ENCODE assay signal across 8 mouse cellular contexts in genomic region chr8:46470091-46470791, GRCm38 (mm10). TPM values are rescaled to one million over a fixed set of nuclear protein-coding genes. Genes with fewer than 3 reads are reported as not detected.
DNase-seq lines count a peak whose midpoint lies in the region; ATAC-seq and TF ChIP-seq lines count a peak whose summit lies in the region.

No protein-coding gene starts in this region.

- intact Hi-C loops in gastrocnemius, adult 2 months (cut with DNase I), result loop anchor here (2.0 to 10.0 kb wide), 4 partner anchors 42 to 225 kb away; no protein-coding TSS in a partner anchor
- intact Hi-C loops in gastrocnemius, postnatal 36 days (cut with DNase I), result loop anchor here (5.0 kb wide), 2 partner anchors 62 to 77 kb away; no protein-coding TSS in a partner anchor

- TF ChIP-seq CTCF in gastrocnemius, adult 2 months (IDR thresholded peaks at IDR 0.05), result no peak

- no peak for ATAC-seq in embryonic facial prominence, embryonic 15.5 days (ENCODE audit: insufficient number of reproducible peaks, low FRiP score, low TSS enrichment, low read depth)
- ATAC-seq in hindbrain, embryonic 15.5 days (ENCODE audit: low FRiP score, low read depth), result no peak; the same call in none of the 2 replicates
- ATAC-seq in megakaryocyte progenitor cell, adult 5-6 weeks (replicated peaks; ENCODE audit: poor library complexity), result peak; percentile 9

- 38% methylated on average over 15 of the region's 15 CpGs for WGBS in embryonic facial prominence, embryonic 15.5 days
- 40% methylated on average over 15 of the region's 15 CpGs for WGBS in hindbrain, embryonic 15.5 days

- H3K27ac ChIP-seq in gastrocnemius, adult 2 months, result peak overlapping the region; percentile 96
- peak overlapping the region; percentile 86 for H3K27ac ChIP-seq in embryonic facial prominence, embryonic 15.5 days (replicated peaks)
- H3K27ac ChIP-seq in hindbrain, embryonic 15.5 days (replicated peaks), result peak overlapping the region; percentile 84

- peak overlapping the region; percentile 96 for H3K4me3 ChIP-seq in gastrocnemius, adult 2 months
- H3K4me3 ChIP-seq in embryonic facial prominence, embryonic 15.5 days (replicated peaks), result peak overlapping the region; percentile 84
- H3K4me3 ChIP-seq in hindbrain, embryonic 15.5 days, result peak overlapping the region; percentile 95

- no peaks in the 10 kb centered on the region for H3K27me3 ChIP-seq in embryonic facial prominence, embryonic 15.5 days
- H3K27me3 ChIP-seq in hindbrain, embryonic 15.5 days, result no peaks in the 10 kb centered on the region

- peak; percentile 52 for DNase-seq in gastrocnemius, adult 2 months
- DNase-seq in gastrocnemius, postnatal 36 days, result no peak
- DNase-seq in 3T3-L1 (ENCODE audit: low read depth, low spot score), result peak; percentile 74
- no peak for DNase-seq in urinary bladder, postnatal 25 days (ENCODE audit: low spot score)
- no peak for DNase-seq in cerebellum, adult 11 months

- no peak overlapping the region for H3K9ac ChIP-seq in embryonic facial prominence, embryonic 15.5 days
- no peak overlapping the region for H3K9ac ChIP-seq in hindbrain, embryonic 15.5 days

- H3K9me3 ChIP-seq in embryonic facial prominence, embryonic 15.5 days (replicated peaks), result no peaks in the 10 kb centered on the region
- no peaks in the 10 kb centered on the region for H3K9me3 ChIP-seq in hindbrain, embryonic 15.5 days

- peak overlapping the region; percentile 90 for H3K4me2 ChIP-seq in embryonic facial prominence, embryonic 15.5 days (replicated peaks)
- H3K4me2 ChIP-seq in hindbrain, embryonic 15.5 days, result peak overlapping the region; percentile 65

- H3K36me3 ChIP-seq in embryonic facial prominence, embryonic 15.5 days, result no peaks in the 10 kb centered on the region
- no peaks in the 10 kb centered on the region for H3K36me3 ChIP-seq in hindbrain, embryonic 15.5 days

- H3K4me1 ChIP-seq in embryonic facial prominence, embryonic 15.5 days, result peaks cover 5% of the 10 kb centered on the region; the same call in 1 of the 2 replicates
- H3K4me1 ChIP-seq in hindbrain, embryonic 15.5 days (replicated peaks), result peaks cover 18% of the 10 kb centered on the region

RNA-seq across cellular contexts. Expression of gene Acsl1, which starts 0.6 kb away (rescaled TPM):
- 100 to 1,000 TPM; 224 to 367 TPM for total RNA-seq in gastrocnemius, adult 2 months (2021)
- 100 to 1,000 TPM; 260 to 328 TPM for total RNA-seq in gastrocnemius, postnatal 36 days (2021)
- polyA plus RNA-seq in embryonic facial prominence, embryonic 15.5 days (2015; fragmentation: Nextera tagmentation; extraction: Ambion mirVana), result 40.5 and 44.2 TPM in 2 replicates
- polyA plus RNA-seq in hindbrain, embryonic 15.5 days (2015; fragmentation: Nextera tagmentation; extraction: Ambion mirVana), result 18.4 TPM in 2 replicates
- 55.3 and 61.5 TPM in 2 replicates for total RNA-seq in megakaryocyte progenitor cell, adult 5-6 weeks (2015)
- total RNA-seq in megakaryocyte progenitor cell, adult 5-6 weeks (2017), result 72.5 and 89.7 TPM in 2 replicates

Comparison
In these comparisons a context has a peak if more than half of its experiments do, and no peak if none do; other contexts are left out.
1. DNase-seq: peak in gastrocnemius, adult 2 months (single experiment) and 3T3-L1 (single experiment); none in gastrocnemius, postnatal 36 days (0 of 2), urinary bladder, postnatal 25 days (single experiment) and cerebellum, adult 11 months (single experiment).
2. Peak in every context shown above with its lines, with median percentiles within 50 percentile points of each other: H3K27ac ChIP-seq and H3K4me3 ChIP-seq.